Mouse (Mus musculus) midbrain, embryonic 10.5 days (tissue): Measurements from ENCODE around the gene Wipi1. TPM values are rescaled to one million over a fixed set of nuclear protein-coding genes. Genes with fewer than 3 reads are reported as not detected.
A peak's percentile ranks its signal among the peaks of the same experiment; 100 is the strongest.

ENCODE experiments used
- DNase-seq: peaks from one replicate; pipeline ENCODE4 v3.0.0-alpha.2; 2017; ENCODE audit warnings: low spot score
- H3K27ac ChIP-seq: fragments of 300-500 bp; sonication (generic); replicated peaks from 2 replicates; pipeline ENCODE4 v1.5.1; 2016; ENCODE audit warnings: mild to moderate bottlenecking
- H3K27me3 ChIP-seq: fragments of 300-500 bp; sonication (generic); 2 replicates; pipeline ENCODE4 v1.6.1; 2016; ENCODE audit warnings: low read depth, mild to moderate bottlenecking; ENCODE audit not compliant: poor library complexity, severe bottlenecking
- H3K36me3 ChIP-seq: fragments of 300-500 bp; sonication (generic); 2 replicates; pipeline ENCODE4 v1.6.1; 2016; ENCODE audit warnings: mild to moderate bottlenecking, moderate library complexity
- H3K4me1 ChIP-seq: fragments of 300-500 bp; sonication (generic); 2 replicates; pipeline ENCODE4 v1.6.1; 2016
- H3K4me3 ChIP-seq: fragments of 300-500 bp; sonication (generic); 2 replicates; pipeline ENCODE4 v1.5.1; 2016; ENCODE audit warnings: mild to moderate bottlenecking, moderate library complexity
- H3K9me3 ChIP-seq: fragments of 300-500 bp; sonication (generic); replicated peaks from 2 replicates; pipeline ENCODE4 v1.6.1; 2016; ENCODE audit warnings: mild to moderate bottlenecking
- WGBS: fragments of 180-500 bp; shearing (Covaris S2); methylation state at CpG from one replicate; pipeline ENCODE4 v1.1.7; 2016; 5-methylcytosine and 5-hydroxymethylcytosine counted together
- polyA plus RNA-seq: library from polyadenylated mRNA; unstranded; fragments of >200 nt; fragmentation: Nextera tagmentation; extraction: Ambion mirVana; gene quantifications from 2 replicates; pipeline ENCODE4 v1.2.1, GENCODE M21; 2016

The Wipi1 gene
- polyA plus RNA-seq, 1 experiment from 2014 or later: 17.9 TPM

DNA sequence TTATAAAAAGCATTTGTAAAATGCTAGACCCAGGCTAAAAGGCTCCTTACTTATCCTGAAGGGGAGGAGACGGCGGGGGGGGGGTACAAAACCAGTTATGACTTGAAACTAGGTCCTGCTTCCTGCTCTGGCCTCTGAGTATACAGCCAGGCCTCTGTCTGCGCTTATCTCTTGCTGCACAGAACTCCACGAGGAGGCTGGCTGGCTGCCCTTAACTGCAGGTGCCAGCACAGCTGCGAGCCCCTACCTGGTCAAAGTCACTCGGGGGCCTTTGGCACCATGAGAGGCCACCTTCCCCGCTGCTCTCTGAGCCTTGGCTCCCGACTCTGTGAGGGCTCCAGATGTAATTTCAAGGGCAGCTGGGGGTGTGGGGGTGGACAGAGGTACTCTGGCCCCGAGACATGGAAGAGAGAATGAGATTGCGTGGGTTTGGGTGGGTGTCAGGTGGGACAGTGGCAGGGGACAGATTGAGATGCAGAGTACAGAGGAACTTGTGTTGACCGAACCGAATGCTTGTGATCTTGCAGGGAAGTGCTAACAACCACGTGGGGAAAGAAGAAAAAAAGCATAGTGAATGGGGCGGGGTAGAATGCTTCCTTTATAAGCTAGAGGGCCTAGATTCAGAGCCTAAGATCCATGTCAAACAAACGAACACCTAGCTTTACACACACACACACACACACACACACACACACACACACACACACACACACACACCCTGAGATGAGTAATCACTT lies 24.0 kb downstream of the Wipi1 start:
- DNase-seq: no peak
- WGBS: 76% methylated on average over 15 of the region's 15 CpGs
- peaks cover 12% of the 10 kb centered on the region for H3K4me1 ChIP-seq
- no peaks in the 10 kb centered on the region for H3K27me3 ChIP-seq
- H3K4me3 ChIP-seq: no peak overlapping the region
- H3K9me3 ChIP-seq: no peaks in the 10 kb centered on the region
- H3K36me3 ChIP-seq: no peaks in the 10 kb centered on the region
- H3K27ac ChIP-seq: no peak overlapping the region; the same call in 1 of the 2 replicates

DNA sequence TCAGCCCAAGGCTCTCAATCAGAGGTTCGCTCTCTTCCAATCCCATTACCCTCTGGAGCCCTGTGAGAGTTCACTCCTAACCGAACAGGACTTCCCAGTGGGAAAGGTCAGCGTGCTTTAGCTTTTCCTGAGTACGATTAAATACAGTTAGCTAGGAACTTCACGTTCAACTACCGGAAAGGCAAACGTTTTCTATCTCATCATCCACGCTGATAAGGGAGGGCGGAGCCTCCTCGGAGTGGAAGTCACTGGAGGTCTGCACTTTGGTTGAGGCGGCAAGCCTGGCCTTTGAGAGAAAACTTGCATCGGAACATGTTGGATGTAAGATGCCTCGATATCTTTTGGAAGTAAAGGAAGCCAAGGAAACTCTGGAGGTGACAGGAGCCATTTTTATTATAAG lies 24.7 kb downstream of the Wipi1 start:
- peaks cover 19% of the 10 kb centered on the region for H3K4me1 ChIP-seq
- H3K9me3 ChIP-seq: no peaks in the 10 kb centered on the region
- no peaks in the 10 kb centered on the region for H3K27me3 ChIP-seq
- no peak for DNase-seq
- H3K4me3 ChIP-seq: no peak overlapping the region
- H3K36me3 ChIP-seq: no peaks in the 10 kb centered on the region
- no peak overlapping the region for H3K27ac ChIP-seq
- 64% methylated on average over 13 of the region's 13 CpGs for WGBS

- WGBS: 79% methylated on average over 2 of the region's 2 CpGs
- no peak for DNase-seq
- H3K4me3 ChIP-seq: no peak overlapping the region
- no peaks in the 10 kb centered on the region for H3K27me3 ChIP-seq
- H3K9me3 ChIP-seq: no peaks in the 10 kb centered on the region
- H3K27ac ChIP-seq: no peak overlapping the region
- peaks cover 21% of the 10 kb centered on the region for H3K4me1 ChIP-seq
- no peaks in the 10 kb centered on the region for H3K36me3 ChIP-seq
Observed at GRCm38 (mm10) chr11:109586424-109586823, 25.3 kb downstream of the Wipi1 start.

- Histone ChIP-seq H3K4me1 (peaks cover 21% of the 10 kb centered on the region), H3K27me3 (no peaks in the 10 kb centered on the region), H3K9me3 (no peaks in the 10 kb centered on the region), H3K36me3 (no peaks in the 10 kb centered on the region), H3K27ac (no peak overlapping the region), H3K4me3 (no peak overlapping the region)
- peak; percentile 76 for DNase-seq
- WGBS: 52% methylated on average over 11 of the region's 11 CpGs
Observed at GRCm38 (mm10) chr11:109584843-109585713, 26.7 kb downstream of the Wipi1 start.

DNA sequence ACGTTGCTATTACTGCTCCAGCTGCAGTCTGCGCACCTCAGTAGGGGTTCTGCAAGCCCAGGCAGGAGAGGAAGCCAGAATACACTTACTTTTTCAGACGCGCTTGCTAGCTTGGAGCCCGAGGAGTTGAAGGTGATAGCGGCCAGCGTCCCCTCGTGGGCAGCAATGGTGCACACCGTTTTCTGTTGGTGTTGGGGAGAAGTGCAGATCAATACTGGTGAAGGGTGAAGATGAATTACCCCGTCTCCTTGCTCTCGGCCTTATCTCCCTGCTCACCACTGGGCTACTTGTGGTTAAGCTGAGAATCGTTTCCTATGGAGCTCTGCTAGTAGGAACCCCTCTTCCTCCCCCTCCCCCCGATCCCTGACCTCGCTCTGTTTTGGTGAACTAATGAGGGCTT lies 27.8 kb downstream of the Wipi1 start:
- H3K4me1 ChIP-seq: peaks cover 21% of the 10 kb centered on the region
- H3K9me3 ChIP-seq: no peaks in the 10 kb centered on the region
- WGBS: 76% methylated on average over 14 of the region's 14 CpGs
- 0 out of 2 replicates have a peak overlapping the region, but pooled peaks have one; percentile 6 for H3K27ac ChIP-seq
- no peak overlapping the region for H3K4me3 ChIP-seq
- H3K36me3 ChIP-seq: peaks cover 6% of the 10 kb centered on the region; the same call in 1 of the 2 replicates
- DNase-seq: no peak
- no peaks in the 10 kb centered on the region for H3K27me3 ChIP-seq

GRCm38 (mm10) chr11:109579999-109580398 lies 31.8 kb downstream of the Wipi1 start:
- Histone ChIP-seq H3K27ac (no peak overlapping the region), H3K27me3 (no peaks in the 10 kb centered on the region), H3K36me3 (peaks cover 6% of the 10 kb centered on the region; the same call in 1 of the 2 replicates), H3K9me3 (no peaks in the 10 kb centered on the region), H3K4me1 (peaks cover 15% of the 10 kb centered on the region), H3K4me3 (no peak overlapping the region)
- WGBS: 92% methylated on average over 9 of the region's 9 CpGs
- DNase-seq: no peak

DNA sequence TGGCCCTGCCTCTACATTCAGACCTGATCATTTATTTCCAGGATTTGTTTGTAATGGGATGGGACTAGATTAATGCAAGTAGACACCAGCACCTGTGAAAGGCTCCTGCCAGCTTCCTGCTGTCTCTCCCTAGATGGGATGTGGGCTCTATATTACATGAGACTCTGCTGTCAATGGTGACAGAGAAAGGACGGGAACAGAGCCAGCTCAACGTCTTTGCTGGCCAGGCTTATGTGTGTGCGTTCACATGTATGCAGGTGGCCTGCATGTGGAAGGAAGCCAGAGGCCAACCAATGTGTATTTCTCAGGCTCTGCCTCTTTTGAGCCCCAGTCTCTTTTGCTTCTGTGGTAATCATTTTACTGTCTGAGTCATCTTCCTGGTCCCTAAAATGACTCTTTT lies 33.2 kb downstream of the Wipi1 start:
- Histone ChIP-seq H3K27me3 (no peaks in the 10 kb centered on the region), H3K4me3 (no peak overlapping the region), H3K27ac (no peak overlapping the region), H3K9me3 (no peaks in the 10 kb centered on the region), H3K4me1 (peaks cover 15% of the 10 kb centered on the region), H3K36me3 (peaks cover 6% of the 10 kb centered on the region; the same call in 1 of the 2 replicates)
- no peak for DNase-seq
- 97% methylated on average over 3 of the region's 3 CpGs for WGBS

- no peaks in the 10 kb centered on the region for H3K4me1 ChIP-seq
- no peak overlapping the region for H3K4me3 ChIP-seq
- no peak overlapping the region for H3K27ac ChIP-seq
- DNase-seq: no peak
- no peaks in the 10 kb centered on the region for H3K27me3 ChIP-seq
- H3K9me3 ChIP-seq: no peaks in the 10 kb centered on the region
- peaks cover 6% of the 10 kb centered on the region; the same call in 1 of the 2 replicates for H3K36me3 ChIP-seq
- WGBS: 91% methylated on average over 6 of the region's 6 CpGs
Observed at GRCm38 (mm10) chr11:109575832-109576231, 35.9 kb downstream of the Wipi1 start.

DNA sequence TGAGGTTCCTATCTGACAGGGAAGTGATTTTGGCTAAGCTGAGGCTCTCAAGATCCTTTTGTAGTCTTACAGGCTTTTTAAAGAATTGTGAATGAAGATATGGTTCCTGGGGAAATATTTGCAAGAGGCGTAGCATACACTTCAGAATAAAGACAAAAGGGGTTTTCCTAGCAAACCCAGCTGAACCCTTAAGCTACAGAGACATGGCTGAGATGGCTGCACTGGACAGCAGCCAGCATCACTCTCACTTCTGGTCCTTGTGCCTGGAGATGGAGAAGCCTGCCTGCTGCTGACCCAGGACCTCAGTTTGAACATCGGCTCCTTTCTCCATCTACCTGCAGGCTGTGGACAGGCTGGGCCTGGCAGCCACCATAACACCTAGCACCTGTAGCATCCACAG lies 37.2 kb downstream of the Wipi1 start:
- no peaks in the 10 kb centered on the region for H3K4me1 ChIP-seq
- no peak overlapping the region for H3K4me3 ChIP-seq
- no peaks in the 10 kb centered on the region for H3K9me3 ChIP-seq
- no peak overlapping the region for H3K27ac ChIP-seq
- peaks cover 5% of the 10 kb centered on the region; the same call in 1 of the 2 replicates for H3K36me3 ChIP-seq
- no peak for DNase-seq
- H3K27me3 ChIP-seq: no peaks in the 10 kb centered on the region
- 92% methylated on average over 2 of the region's 2 CpGs for WGBS

DNA sequence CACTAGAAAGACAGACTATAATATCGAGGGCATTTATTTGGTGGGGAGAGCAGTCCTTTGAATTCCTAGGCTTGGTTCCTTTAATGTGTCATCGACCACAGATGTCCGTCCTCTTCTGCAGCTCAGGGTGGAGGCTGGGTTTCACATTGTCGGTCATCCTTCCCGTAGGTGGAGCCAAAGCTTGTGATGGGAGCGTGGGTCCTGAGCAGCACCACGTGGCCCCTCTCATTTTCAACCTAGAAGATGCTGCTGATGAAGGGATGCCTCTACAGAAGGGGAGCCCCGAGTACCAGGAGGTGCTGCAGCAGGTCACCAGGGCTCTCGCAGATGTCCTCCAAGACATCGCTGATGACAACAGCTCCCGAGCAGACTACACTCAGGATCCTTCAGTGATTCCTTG lies 39.7 kb downstream of the Wipi1 start:
- Histone ChIP-seq H3K4me3 (no peak overlapping the region), H3K9me3 (no peaks in the 10 kb centered on the region), H3K4me1 (no peaks in the 10 kb centered on the region), H3K27me3 (no peaks in the 10 kb centered on the region), H3K36me3 (no peaks in the 10 kb centered on the region), H3K27ac (no peak overlapping the region)
- 86% methylated on average over 11 of the region's 11 CpGs for WGBS
- no peak for DNase-seq

DNA sequence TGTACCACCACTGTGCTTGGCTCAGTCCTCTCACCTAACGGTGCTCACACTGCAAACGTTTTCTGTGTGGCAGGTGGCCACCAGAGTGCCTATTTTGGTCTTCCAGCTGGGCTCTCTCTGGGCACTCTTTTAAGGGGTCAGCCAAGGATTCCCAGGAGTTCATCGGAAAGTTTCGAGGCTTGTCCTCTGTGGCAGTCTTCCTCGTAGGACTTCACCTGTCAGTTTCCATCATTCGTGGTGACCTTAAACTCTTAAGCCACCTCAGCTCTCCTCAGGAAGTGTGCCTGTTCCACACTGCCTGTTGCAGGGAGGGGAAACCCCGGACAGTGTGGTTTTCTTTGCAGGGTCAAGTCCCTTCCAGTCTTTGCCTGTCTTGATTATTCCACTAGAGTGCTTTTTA lies 42.0 kb downstream of the Wipi1 start:
- DNase-seq: no peak
- Histone ChIP-seq H3K9me3 (no peaks in the 10 kb centered on the region), H3K4me3 (no peak overlapping the region), H3K27me3 (no peaks in the 10 kb centered on the region), H3K27ac (no peak overlapping the region), H3K36me3 (no peaks in the 10 kb centered on the region), H3K4me1 (no peaks in the 10 kb centered on the region)
- WGBS: 75% methylated on average over 7 of the region's 7 CpGs

DNA sequence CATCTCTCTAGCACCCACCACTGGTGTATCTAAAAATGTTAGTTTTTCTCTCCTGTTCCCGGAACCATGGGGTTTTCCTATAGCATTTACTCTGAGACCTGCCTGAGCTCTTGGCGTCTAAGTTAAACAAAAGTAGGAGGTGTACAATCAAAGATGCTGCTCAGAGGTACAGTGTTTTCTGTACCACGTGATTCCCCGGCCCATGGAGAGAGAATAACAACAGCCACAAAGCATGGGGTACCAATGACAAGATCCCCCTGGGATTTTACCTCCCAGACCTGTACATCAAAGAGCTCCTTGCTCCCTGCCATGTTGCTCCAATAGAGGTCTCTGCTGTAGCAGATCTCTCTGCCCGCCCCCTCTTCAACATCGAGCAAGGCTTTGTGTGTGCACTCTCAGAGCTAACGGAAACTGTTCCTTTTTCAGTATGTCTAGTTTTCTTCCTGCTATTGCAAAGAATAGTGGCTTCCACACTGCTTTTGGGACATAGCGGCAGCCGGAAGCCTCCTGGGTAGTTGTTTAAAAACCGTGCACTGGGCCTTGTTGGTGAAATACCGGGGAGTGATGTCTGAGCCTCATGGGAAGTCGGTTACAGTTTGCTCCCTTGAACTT lies 42.7 kb downstream of the Wipi1 start:
- no peaks in the 10 kb centered on the region for H3K9me3 ChIP-seq
- H3K27ac ChIP-seq: no peak overlapping the region
- H3K4me1 ChIP-seq: no peaks in the 10 kb centered on the region
- DNase-seq: no peak
- no peaks in the 10 kb centered on the region for H3K27me3 ChIP-seq
- 69% methylated on average over 12 of the region's 12 CpGs for WGBS
- no peaks in the 10 kb centered on the region for H3K36me3 ChIP-seq
- H3K4me3 ChIP-seq: no peak overlapping the region
